Mouse (Mus musculus): ENCODE data around the gene Pus1. TPM values are rescaled to one million over a fixed set of nuclear protein-coding genes. Genes with fewer than 3 reads are reported as not detected.

Gene Pus1
- 12.2 TPM for polyA plus RNA-seq (2014; fragmentation: Illumina TruSeq; extraction: RNeasy Lipid Tissue Mini Kit (QIAGEN cat#74804); ENCODE audit: insufficient read depth, low read depth, low replicate concordance)

DNA sequence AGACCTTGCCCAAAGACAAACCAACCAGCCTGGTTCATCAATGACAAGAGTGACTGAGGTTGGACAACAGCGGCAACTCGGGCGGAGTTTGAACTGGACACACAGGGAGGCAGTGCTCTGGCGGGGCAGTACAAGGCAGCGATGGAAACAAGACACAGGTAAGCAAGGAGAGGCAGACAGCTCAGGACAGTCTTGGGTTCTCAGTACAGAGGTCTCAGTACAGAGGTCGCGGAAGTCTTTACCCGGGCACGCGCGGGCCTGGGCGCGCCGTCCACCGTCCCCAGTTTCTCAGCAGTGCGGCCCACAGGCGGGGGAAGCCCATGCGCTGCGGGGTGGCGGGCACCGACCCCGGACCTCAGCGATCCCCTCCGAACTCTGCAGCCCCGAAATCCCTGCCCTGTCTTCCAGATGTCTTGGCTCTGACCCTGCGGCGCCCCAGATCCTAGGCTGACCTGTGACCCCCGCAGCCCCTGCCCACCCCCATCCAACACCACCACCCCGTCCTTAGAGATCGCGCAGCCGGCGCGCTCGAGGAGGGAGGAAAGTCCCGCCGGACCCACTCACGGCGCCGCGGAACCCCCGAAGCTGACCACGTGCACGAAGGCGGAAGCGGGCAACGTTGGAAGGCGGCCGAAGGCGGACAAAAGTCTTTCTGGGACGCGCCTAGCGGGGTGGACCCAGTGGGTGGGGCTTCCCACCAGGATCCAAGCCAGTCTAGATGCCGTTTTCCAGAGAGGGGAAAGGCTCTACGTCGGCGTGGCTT is at the start of gene Pus1:
Gene Pus1 (minus strand): TSS at position 662 of the 763 bp plus-strand sequence.

GRCm38 (mm10) chr5:110809667-110810325 is 29.3 kb upstream of the Pus1 start, which contains the start of gene Ulk1:
Gene Ulk1, minus strand, starts transcription at chr5:110810097.

DNA sequence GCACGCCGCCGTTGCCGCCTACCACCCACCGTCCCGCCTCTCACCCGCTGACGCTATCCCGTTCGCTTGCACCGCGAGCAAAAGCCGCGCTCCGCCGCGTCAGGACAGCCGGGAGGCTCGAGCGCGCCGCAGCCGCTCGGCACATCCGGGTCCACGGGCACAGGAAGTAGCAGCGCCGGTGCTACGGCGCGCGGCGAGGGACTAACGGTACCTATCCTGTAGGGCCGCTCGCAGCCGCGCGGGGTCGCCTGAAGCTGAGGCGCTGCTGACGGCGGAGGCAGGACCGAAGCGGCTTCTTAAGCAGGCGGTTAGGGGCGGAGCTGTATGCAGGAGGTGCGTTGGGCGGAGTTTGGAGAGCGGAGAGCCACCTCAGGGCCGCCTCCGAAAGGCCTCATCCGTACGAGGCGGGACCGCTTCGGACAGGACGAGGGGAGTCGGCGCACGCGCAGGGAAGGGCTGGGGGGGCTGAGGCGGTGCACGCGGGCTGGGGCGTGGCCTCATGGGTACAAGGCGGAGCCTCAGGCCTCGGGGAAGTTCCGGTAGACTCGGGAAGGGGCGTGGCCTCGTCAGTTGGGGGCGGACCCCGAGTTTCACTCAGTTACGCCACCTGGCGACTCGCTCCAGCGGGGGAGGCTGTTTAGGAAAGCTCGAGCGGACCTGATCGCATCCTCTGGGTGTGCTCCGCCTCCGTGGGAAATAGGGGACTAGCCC is 9.9 kb downstream of the Pus1 start, which contains the start of gene Ep400:
Gene Ep400 (minus strand): TSS at position 270 of the 711 bp plus-strand sequence.

Other genes starting within 250 kb of the Pus1 start
- 1.2 TPM for gene Galnt9, start 236.3 kb downstream of the Pus1 start, polyA plus RNA-seq (2014; fragmentation: Illumina TruSeq; extraction: RNeasy Lipid Tissue Mini Kit (QIAGEN cat#74804); ENCODE audit: insufficient read depth, low read depth, low replicate concordance)
- 8.3 TPM for gene Noc4l, start 127.2 kb downstream of the Pus1 start, polyA plus RNA-seq (2014; fragmentation: Illumina TruSeq; extraction: RNeasy Lipid Tissue Mini Kit (QIAGEN cat#74804); ENCODE audit: insufficient read depth, low read depth, low replicate concordance)
- 10.1 TPM for gene Ddx51, start 127.2 kb downstream of the Pus1 start, polyA plus RNA-seq (2014; fragmentation: Illumina TruSeq; extraction: RNeasy Lipid Tissue Mini Kit (QIAGEN cat#74804); ENCODE audit: insufficient read depth, low read depth, low replicate concordance)
- gene Ep400, start 9.9 kb downstream of the Pus1 start, polyA plus RNA-seq (2014; fragmentation: Illumina TruSeq; extraction: RNeasy Lipid Tissue Mini Kit (QIAGEN cat#74804); ENCODE audit: insufficient read depth, low read depth, low replicate concordance), result 6.2 TPM
- 11.7 TPM for gene Ulk1, start 29.4 kb upstream of the Pus1 start, polyA plus RNA-seq (2014; fragmentation: Illumina TruSeq; extraction: RNeasy Lipid Tissue Mini Kit (QIAGEN cat#74804); ENCODE audit: insufficient read depth, low read depth, low replicate concordance)
- gene Hscb, start 59.1 kb upstream of the Pus1 start, polyA plus RNA-seq (2014; fragmentation: Illumina TruSeq; extraction: RNeasy Lipid Tissue Mini Kit (QIAGEN cat#74804); ENCODE audit: insufficient read depth, low read depth, low replicate concordance), result 24.7 TPM
- 3.2 TPM for gene Chek2, start 59.3 kb upstream of the Pus1 start, polyA plus RNA-seq (2014; fragmentation: Illumina TruSeq; extraction: RNeasy Lipid Tissue Mini Kit (QIAGEN cat#74804); ENCODE audit: insufficient read depth, low read depth, low replicate concordance)
- gene Ttc28, start 99.1 kb upstream of the Pus1 start, polyA plus RNA-seq (2014; fragmentation: Illumina TruSeq; extraction: RNeasy Lipid Tissue Mini Kit (QIAGEN cat#74804); ENCODE audit: insufficient read depth, low read depth, low replicate concordance), result 2.8 TPM